Mouse (Mus musculus) CD8-positive naive resting alpha-beta T cell, adult 2 months (primary cell): Measurements from ENCODE around the gene Tab1.

Source experiments
- DNase-seq, 2 experiments: peaks; one replicate each; pipeline ENCODE4 v3.0.0; 2022; ENCODE audit warnings: low read depth in 2 of 2, low spot score in 2 of 2

Gene Tab1

GRCm38 (mm10) chr15:80162401-80162964 is 29.6 kb downstream of the Tab1 start:
- DNase-seq: no peak

GRCm38 (mm10) chr15:80163274-80163673 is 30.3 kb downstream of the Tab1 start:
- DNase-seq: no peak

GRCm38 (mm10) chr15:80163716-80164115 is 30.8 kb downstream of the Tab1 start:
- DNase-seq: no peak

DNA sequence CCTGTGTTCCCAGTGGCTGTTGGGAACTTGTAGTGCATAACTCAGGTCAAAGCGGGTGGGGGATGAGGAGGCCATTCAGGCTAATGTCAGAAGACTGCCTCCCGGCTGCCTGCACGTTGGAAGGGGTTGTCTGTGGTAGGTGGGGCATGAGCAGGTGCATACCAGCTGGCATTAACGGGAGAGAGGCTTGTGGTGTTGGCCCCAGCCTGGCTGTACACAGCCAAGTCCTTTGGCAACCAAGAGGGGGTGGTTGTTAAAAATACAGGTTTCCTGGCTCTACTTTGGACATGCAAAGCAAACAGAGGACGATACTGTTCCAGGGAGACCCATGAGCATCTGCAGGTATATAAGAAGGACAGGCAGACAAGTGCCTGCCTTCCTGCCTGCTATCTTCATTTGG is 32.5 kb downstream of the Tab1 start:
- no peak for DNase-seq

- no peak for DNase-seq
Measured at GRCm38 (mm10) chr15:80169484-80169883, 36.6 kb downstream of the Tab1 start.

- no peak for DNase-seq
Measured at GRCm38 (mm10) chr15:80170357-80170756, 37.4 kb downstream of the Tab1 start.

DNA sequence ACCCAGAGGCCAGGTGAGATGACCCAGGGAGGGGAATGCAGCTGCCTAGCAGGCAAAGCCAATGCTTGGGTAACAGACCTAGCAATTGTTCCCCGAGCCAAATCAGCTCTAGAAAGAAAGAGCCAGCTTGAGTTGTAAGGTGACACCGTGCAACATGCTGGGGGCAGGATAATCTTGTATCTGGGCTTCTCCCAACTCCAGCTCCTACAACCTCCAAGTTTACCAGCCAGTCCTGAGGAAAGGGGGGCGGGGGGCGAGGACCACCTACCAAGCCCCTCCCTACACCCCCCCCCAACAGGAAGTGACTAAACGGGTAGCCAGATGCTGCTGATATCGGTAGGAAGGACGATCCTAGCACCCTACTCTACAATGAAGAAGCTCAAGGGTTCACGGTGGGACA is 38.4 kb downstream of the Tab1 start:
- no peak for DNase-seq

DNA sequence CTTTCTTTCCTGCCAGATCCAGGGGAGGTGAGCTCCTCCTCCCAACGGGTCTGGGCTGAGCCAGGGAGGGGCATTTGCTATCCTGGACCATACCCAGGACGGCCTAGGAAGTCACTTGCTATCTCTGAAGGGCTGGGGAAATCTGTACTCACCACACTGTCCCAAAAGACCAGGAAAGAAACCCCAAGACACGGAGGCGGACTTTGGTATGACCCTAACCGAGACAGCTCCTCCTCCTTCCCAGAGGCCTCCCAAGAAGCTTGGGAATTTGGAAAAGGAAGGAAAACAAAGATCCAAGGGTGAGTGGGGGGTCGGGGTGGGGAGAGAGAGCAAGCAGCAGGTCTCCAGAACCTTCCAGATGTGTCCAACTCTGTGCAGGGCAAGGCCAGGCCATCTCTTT is 38.9 kb downstream of the Tab1 start:
- DNase-seq: no peak

DNA sequence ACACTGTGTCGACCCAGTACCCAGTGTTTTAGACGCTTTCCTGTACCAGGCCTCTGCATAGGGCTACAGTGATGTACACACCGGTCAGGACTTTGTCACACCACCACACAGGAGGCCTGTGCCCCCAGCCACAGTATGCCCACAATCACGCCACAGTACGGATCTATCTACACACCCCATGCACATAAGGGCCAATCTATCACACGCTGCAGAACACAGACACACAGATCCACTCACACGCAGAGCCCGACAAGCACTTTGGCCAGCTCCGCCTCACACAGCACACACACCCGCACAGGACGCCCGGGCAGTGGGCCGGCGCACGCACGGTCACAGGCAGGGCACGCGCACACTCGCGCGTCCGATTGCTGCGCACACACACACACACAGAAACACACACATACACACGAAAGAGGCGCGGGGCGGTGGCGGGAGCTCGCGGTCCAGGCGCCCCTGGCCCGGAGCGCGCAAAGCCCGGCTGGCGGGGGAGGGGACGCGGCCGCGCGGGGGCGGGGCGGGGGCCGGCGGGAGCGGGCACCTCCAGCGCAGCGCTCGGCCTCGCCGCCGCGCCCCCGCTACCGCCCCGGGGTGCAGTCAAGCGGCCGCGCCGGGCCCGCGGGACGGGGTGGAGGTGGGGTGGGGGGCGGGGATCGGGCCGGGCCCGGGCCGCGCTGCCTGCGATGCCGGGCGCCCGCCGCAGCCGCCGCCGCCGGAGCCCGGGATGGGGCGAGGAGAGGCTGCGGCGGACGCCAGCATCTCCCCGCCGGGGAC is 40.3 kb downstream of the Tab1 start, which contains the start of gene Mgat3:
Mgat3 (plus strand) TSS at position 721 of the 771 bp plus-strand sequence.
- no peak for DNase-seq

GRCm38 (mm10) chr15:80173781-80174597 is 41.1 kb downstream of the Tab1 start:
- no peak for DNase-seq

GRCm38 (mm10) chr15:80174598-80174875 is 41.6 kb downstream of the Tab1 start:
- DNase-seq: no peak

DNA sequence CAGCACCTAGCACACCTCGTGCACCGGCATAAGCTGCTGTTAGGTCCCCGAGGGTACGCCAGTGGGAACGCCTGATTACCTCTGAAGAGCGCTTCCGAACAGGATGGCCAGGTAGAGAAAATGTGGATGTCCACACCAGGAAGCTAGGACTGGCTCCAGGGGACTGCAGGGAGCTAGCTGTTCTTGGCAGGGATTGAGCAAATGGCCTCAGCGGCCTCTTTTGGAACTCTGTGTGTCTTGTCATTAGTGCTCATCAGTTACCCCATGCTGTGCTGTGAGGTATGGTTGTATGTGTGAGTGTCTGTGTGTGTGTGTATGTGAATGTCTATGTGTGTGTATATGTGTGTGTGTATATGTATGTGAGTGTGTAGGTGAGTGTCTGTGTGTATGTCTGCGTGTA is 42.4 kb downstream of the Tab1 start:
- DNase-seq: no peak

DNA sequence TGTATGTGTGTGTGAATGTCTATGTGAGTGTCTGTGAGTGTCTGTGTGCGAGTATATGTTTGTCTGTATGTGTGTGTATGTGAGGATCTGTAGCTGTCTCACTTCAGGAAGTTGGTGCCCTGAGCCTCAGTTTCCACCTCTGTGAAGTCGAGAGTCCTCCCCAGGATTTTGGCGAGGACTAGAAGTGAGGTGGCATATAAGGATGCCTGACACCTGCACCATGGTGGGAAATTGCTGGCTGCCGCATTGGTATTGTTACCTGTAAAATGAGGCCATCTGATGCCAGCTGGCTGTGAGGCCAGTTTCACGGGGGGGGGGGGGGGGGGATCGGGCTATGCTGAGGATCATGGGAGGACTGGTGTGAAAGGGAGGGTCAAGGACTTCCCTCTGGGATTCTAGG is 42.8 kb downstream of the Tab1 start:
- DNase-seq: no peak

DNA sequence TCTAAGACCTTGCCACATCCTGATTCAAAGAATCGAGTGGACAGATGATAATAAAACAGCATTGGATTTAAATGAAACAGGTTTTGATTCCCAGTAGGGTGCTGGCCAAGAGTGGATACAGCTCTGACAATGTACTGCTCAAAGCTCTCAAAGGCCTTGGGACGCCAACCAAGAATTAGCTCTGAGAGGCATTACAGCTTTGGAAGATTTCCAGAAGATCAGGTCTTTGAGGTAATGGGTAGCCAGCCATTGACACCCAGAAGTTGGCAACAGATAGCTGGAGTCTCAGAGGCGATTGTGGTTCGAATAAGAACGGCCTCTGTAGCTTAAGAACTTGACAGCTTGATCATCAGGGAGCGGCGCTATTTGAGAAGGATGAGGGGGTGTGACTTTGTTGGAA is 48.6 kb downstream of the Tab1 start:
- DNase-seq: no peak

GRCm38 (mm10) chr15:80182072-80182700 is 49.3 kb downstream of the Tab1 start:
- DNase-seq: no peak

DNA sequence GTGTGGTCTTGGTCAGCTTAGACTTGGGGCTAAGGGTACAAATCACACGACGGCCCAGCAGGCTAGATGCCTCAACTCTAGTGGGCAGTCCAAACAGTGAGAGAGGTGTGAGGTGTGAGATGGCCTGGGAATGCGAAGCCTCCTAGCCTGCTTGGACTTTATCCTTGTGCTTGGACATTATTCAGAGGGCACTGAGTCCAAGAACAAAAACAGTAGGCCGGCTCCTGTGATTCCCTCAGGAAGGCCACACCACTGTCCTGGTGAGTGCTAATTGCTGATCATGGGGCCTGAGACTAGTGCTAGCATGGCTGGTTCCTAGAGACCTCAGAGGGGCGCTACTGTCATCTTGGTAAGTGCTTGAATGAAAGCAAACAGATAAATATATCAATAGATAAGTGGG is 56.0 kb downstream of the Tab1 start:
- no peak for DNase-seq

DNA sequence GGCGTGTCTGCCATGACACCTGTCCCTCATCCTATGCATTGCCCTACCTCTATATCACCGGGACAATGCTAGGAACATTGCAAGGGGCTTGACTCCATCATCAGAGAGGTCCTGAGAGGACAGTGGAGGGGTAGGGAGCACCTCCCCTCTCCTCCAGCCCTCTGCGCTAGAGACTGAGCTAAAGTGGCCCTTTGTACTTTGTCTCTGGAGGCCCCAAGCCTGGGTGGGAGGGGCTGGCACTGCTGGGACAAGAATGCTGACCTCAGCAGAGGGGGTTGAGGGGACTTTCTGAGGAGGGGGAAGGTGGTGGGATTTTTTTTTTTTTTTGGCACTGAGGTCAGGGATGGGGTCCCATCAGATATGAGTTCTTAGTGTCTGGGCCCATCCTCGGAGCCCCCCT is 57.1 kb downstream of the Tab1 start:
- no peak for DNase-seq

DNA sequence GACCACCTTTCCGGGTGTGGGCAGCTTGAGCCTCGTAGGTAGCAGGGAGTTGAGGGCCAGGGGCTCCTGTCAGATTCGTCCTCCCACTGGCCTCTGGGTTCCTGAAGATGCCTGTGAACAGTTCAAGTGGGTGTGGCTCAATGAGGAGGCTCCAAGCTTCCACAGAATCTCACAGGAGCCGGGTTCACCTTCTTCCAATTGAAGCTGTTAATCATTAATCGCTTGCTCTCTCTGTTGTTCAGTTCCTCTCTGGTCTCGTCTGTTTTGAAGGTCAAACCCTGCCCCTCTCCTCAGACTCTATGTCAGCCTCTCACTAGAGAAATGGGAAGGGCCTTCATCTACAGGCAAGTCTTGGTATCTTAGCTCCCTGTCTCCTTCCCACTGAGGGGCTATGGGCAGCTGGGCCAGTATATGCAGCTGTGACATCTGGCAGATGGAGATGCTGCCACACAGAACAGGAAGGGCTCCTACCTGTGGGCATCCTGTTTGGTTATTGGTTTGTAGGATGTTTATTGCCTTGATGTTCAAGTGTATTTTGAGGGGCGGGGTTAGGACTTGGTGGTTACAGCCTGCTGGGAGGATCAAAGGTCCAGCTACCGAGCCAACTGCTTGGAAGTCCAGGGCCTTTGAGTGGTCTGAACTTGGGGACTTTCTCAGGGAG is 58.8 kb downstream of the Tab1 start:
- DNase-seq: no peak

DNA sequence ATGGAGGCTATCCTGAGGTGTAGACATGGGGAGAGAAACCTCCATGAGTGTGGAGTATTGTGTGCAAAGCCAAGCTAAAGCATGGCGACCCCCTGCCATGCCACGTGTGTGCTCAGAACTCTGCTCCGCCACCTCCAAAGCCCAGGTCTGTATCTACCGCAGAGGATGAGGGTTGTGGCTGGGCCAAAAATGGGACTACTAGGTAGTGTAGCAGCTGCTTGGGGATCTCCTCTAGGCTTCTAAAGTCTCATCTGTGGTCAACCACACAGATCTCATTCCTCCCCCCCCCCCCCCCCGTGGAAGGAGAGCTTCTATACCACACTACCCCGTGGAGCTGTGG is 59.3 kb downstream of the Tab1 start:
- DNase-seq: peak; percentile 58 to 75

DNA sequence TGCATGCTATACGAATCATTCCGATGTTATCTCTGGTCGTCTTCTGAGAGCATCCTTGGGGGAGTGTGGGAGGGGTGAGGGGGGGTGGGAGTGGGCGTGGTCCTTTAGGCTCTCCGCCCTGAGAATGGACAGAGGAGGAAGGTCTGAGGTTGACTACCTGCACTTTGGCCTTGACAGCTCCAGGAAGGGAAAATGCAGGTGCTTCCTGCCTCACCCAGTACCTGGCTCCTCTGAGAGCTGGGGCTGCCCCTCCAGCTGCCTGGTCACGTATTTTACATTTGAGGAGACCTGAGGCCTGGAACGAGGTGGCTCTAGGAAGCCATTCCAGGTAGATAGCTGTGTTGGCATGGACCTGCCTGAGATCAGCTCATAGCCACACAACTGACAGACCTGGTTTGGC is 59.9 kb downstream of the Tab1 start:
- DNase-seq: no peak

DNA sequence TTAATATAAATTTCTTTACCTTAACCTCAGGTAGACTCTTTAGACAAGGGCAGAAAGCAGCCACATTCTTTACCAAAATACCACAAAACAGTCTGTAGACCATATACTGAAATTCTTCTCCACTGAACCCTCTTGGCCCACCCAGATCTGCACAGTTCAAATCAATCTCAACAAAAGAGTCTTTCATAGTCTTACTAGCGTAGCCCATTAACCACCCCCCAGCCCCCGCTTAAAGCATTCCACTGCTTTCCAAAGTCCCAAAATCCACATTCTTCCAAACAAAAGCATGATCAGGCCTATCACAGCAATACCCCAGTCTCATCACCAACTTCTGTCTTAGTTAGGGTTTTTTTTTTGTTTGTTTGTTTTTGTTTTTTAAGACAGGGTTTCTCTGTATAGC is 66.6 kb downstream of the Tab1 start:
- no peak for DNase-seq
